Mouse (Mus musculus): Measurements from ENCODE around the gene Hs3st5.
"Not testable (repeated sequence)": the region's sequence is repeated elsewhere in the genome, so short reads cannot be mapped to it uniquely, and the experiment has no call there.

Gene Hs3st5

DNA sequence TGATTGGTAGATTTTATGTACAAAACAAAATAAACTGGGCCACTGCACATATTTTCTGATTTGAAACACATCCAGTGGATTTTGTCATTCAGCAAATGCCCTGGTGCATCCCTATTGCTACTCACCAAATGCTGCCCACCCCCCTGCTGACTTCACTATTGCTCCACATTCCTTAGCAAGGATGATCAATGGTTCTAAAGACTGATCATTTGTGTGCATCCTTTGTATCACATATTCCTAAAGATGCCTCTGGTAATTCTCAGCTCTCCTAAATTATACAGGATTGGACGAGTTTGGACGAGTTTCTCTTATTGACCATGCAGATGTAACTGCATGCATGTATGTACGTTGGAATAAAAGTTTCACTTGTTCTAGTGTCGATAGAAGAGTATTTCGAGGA lies 52.1 kb downstream of the Hs3st5 start:
- DNase-seq, result no peak

DNA sequence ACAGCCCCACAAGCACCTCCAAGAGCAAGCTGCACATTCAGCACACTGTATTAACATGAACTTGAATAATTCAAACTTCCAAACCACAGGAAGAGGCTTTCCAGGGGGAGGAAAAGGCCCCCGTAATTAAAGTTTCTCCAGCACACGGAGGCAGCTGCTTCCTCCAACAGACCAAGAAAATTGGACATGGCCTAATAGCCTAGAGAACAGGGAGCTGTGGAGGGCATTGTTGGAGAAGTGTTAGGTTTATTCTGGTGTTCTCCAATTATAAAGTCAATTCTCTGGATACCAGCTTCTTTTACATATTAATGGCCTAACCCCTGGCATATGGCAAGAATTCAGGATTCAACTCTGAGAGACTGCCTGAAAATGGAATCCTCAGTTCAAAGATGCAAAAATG lies 60.6 kb downstream of the Hs3st5 start:
- DNase-seq, result no peak

DNA sequence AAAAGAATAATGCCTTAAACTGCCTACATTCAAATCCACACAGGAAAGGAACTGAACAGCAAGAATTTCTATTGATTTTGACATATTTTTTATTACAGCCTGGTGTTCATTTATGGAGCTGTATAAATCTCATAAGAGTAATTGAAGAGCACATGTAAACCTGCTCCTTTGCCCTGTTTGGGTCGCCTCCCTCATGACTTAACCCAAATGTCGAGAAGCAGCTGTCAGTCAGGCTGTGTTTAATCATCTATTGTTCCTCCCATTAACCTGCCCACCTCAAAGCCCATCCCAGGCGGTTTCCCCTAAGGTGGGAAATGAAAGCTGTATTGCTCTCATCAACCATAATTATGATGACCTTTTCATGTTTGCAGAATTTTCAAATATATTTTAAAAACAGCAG lies 65.9 kb downstream of the Hs3st5 start:
- no peak for DNase-seq

DNA sequence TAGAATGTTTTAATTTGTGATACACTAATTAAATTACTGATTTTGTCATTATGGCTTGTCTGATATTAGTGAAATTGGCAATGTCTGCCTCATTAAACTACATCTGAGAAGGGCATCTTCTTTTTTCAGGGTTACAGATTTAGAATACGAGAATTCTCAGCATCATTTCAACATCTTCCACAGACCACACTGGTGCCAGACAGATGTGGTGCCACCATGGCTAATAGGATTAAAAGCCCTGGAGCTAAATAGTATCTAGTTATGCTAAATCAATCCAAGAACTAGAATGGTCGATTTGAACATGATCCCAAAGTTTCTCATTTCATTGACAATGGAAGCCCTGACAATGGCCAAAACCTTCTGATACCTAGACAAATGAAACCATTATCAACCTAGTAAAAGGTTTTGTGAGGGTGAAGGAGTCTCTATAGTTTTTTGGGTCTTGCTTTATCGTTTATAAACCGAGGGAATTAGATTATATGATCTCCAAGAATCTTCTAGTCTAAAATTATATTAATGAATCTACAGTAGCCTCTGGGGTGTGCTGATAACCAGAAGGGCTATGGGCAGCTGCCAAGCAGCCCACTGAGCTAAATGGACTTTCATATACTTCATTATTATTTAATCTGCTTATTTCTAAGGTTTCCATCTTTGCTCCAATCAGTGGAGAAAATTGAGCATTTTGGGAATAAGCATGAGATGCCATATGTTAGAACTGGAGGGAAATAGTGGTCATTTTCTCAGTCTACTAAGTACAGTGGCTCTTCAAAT lies 71.9 kb downstream of the Hs3st5 start:
- no peak for DNase-seq

DNA sequence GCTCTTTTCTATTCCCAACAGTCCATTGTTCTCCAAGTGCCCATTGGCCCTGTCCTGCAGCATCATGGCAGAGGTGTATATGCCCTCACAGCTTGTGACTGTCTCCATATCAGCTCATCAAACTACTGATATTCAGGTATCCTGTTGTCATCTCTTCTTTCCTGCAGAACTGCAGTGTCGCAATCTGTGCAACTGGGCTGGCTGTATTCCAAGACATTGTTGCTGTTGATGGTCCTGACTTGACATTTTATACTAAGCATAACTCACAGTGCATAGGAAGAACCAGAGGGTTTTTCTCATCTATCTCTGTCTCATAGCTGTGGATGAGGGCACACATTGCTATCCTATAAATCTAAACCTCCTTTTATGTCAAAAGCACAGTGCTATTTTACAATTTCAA lies 103.8 kb downstream of the Hs3st5 start:
- DNase-seq, result no peak

DNA sequence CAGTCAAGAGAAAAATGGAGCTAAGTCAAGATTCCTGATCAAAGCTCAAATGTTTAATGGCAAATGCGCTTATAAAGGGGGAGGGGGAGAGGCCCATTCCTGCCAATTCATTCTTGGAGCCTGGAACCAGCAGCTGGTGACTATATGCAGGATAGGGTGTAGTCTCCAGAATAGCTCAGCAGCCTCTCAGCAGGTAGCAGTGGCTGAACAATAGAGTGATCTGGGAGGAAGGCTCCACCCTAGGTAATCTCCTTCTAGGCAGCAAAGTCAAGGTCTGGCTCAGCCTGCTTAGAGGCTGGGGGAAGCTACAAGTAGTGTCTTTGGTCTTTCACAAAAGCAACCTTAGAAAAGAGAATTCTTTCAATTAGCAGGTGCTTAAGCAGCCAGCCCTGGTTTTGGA lies 104.8 kb downstream of the Hs3st5 start:
- not testable (repeated sequence) for DNase-seq

DNA sequence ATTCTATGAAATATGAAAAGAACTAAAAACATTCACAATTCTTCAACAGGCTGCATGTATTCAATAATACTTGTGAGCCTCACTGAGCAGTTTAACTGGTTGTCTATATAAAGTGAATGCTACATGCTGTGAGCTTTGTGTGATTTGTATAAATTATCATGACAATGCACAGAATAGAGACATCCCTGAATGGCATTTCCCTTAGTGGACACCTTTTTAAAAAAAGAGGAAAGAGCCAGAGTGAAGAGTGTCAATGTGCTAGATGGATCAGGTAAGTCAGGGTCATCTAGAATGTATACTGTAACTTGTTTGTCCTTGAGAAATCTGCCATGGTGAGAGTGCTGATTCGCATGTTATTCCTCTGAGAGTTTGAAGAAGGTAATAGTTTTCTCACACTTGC lies 116.4 kb downstream of the Hs3st5 start:
- no peak for DNase-seq

DNA sequence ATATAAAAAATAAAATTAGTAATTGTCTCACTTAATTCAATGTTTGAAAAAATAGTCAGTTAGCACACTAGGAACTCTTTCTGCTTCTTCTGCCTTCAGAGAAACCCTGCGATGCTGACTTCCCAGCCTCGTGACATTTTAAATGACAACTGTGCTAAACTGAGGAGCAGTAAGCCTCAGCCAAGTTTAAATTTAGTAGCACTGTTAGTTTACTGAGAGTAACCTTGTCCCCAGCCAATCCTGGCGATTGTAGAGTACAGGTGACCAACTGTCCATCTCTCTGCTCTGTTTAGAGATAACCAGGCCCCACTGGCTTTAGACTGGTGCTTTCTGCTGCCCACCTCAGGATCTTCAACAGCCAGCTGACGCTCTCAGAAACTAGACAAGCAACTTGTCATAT lies 121.3 kb downstream of the Hs3st5 start:
- no peak for DNase-seq

DNA sequence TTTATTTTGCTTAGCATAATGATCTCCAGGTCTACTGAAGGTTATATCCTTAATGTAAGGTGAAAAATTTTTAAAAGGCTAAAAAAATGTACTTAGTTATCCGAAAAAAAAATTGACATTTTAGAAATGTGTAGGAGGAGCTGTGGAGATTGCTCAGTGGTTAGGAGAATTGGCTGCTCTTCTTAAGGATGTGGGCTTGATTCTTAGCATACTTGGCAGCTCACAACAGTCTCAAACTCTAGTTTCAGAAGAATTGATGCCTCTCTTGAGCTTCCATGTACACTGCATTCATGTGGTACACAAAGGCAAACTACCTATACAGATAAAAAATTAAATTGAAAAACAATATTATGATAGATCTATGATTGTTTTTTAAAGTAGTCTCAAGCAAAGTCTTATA lies 125.1 kb downstream of the Hs3st5 start:
- no peak for DNase-seq

DNA sequence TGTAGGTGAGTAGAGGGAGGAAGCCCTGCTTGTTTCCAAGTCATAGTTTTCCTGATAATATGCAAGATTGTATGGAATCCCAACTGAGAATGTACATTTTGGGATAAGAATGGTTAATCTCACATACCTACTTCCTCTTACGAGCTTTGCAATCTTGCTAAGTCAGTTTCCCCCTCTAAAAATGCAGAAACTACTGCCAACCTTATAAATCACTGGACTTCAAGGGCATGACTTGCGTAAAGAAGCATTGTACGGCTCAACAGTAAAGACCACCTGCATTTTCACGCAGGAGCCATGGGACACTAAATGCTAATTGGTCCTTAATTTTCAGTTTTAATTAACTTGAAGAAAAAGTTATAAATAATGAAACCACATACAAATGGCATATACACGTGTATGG lies 144.0 kb downstream of the Hs3st5 start:
- no peak for DNase-seq

DNA sequence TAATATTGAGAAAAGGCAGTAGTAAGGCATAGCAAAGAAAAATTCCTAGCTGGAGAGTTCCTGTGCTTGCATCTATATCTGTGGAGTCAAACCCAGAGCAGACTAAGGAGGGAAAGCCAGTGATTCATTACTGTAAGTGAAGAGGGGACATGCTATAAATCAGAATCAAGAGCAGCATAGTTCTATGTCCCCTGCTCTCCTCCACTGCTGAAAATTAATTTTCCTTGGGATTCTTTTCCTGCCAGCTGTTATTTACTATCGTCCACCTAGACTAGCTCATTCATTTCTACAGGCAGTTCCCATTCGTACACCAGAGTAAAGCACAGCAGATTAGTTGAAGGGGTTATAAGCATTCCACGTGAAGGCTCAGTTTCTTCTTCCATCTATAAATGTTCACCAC lies 207.4 kb downstream of the Hs3st5 start:
- no peak for DNase-seq

DNA sequence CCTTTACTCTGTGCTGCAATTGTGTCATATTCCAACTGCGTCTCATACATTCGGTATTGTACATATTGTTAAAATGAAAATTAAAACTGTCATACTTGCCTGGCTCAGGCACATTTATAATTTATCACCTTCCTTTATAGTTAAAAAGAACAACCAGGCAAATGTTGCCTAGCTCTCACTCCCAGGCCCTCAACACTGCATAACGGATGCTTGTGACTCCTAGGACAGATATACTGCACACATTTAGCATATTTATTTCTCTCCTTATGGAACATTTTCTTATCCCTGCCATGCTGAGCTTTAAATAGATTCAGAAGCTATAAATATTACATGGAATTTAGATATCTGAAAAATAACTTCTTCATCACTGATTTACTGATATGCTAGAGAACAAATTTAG lies 219.6 kb downstream of the Hs3st5 start:
- no peak for DNase-seq

DNA sequence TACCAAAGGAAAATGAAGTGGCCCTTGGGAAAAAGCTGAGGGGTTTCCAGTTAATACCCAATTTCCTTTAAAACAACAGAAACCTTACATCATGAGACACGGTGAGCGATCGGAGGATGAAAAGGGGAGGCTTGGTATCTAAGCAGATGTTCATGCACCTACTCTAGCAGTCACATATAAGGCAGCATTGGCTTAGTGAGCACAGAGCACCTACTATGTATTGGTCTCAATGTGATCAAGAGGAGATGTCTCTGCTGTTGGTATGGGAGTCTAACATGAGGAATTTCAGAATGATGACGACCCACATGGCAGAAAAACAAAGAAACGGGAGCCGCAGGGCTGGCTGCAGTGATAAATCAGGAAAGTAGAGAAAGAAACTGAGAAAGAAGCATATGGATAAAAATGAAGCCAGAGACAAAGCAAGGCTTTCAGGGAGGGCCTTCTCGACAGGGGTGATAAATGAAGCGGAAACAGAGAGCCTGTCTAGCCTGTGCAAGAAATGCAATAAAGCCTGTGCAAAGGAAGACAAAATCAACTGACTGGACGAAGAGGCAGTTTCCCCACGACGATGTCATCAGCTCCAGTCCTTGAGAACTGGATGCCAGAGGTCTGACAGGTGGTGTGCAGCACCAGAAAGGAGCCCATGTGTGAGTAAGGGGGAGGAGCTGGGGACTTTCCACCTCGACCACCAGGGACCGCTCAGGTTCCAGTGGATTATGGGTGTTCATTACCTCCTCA lies 222.9 kb downstream of the Hs3st5 start:
- DNase-seq, result no peak

DNA sequence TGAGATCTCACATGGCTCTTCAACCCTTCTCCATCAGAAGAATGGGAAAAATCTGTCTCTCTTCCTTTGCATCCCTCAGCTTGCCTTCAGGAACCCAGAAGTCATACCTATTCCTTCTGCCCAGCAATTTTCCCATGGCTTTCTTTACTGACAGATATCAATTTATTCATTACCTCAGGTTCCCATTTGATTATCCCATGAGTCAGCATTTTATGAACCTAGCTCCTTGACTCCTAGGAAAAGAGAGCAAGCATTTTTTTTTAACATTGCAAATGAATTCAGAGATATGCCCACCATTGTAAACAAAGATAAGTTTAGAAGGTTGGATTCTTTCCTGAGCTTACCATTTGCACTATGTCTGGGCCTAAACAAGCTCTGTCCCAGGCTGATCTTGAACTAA lies 232.8 kb downstream of the Hs3st5 start:
- no peak for DNase-seq

DNA sequence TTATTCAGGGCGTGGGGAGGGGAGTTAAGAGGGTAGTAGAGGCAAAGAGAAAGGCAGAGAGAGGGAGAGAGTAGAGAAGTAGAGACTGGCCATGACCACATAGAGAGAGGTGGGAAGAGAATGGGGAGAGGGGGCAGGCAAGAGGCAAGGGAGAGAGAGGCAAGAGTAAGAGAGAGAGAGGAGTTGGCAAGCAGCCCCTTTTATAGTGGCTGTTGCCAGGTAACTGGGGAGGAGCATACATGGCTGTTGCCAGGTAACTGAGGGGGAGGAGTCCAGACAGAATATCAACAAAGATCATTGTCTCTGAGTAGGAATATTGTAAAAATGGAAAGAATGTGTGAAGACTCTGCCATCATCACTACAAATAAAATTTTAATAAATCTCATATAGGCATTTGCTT lies 243.4 kb downstream of the Hs3st5 start:
- DNase-seq, result no peak

DNA sequence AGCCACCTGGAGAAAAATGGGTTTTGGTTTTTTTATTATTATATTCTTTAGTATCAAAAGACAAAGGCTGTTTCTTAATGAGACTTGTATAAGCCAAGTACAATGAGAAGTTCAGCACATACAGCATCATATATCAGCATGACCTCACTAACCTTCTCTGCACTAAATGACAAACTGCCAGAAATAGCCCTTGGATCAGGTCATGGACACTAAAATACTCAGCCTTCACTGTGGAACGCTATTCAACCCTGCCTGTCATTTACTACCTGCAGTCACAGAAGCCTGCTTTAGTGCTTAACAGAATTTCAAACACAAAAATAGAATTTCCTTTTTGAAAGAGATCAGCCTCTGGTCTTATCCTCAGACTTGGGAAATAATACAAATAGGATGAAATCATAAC lies 247.9 kb downstream of the Hs3st5 start:
- no peak for DNase-seq

DNA sequence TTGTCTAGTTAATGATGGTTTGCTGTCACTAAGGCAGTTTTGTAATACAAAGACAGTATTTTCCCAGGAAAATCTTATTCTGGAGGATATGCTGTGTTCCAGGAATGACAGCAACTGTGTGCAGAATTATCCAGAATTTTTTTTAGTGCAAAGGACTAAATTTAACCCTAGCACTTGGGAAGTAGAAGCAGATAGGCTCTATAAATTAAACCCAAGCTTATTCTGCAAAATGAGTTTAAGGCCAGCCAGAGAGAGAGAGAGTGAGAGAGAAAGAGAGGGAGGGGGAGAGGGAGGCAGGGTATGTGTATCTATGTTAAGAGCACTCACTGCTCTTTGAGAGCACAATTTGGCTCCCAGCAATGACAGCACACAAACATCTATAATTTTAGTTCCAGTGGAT lies 267.0 kb downstream of the Hs3st5 start:
- DNase-seq, result no peak

DNA sequence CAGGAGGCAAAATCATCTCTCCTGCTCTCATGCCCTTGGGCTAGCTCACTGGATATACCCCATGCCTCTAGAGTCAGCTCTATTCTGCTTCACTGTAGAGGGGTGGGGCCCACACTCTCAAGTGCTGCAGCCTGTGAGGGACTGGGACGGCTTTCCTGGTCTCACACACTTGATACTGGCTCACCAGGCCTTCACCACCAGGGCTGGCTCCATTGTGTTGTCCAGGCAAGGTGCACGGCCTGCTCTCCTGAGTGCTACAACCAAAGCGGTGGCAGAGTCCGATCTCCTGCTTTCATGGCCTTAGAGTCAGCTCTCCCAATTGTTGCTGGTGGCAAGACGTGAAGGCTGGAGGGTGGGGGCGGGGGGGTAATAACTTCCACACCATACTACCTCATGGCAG lies 268.3 kb downstream of the Hs3st5 start:
- DNase-seq, result no peak

DNA sequence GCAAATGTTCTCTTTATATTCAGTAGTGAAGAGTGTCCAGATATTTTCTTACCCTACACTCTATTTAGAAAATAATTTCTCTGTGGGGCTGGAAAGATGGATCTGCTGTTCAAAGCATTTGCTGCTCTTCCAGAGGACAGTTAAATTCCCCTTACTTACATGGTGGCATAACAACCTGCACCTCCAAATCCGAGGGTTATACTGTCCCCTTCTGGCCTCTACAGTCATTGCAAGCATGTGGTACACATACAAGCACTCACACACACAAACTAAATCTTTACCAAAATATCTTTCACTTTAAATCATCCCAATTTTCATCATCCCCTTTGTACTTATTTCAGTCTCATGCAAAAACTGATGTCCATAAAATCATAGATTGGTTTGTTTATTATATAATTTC lies 275.0 kb downstream of the Hs3st5 start:
- DNase-seq, result no peak

DNA sequence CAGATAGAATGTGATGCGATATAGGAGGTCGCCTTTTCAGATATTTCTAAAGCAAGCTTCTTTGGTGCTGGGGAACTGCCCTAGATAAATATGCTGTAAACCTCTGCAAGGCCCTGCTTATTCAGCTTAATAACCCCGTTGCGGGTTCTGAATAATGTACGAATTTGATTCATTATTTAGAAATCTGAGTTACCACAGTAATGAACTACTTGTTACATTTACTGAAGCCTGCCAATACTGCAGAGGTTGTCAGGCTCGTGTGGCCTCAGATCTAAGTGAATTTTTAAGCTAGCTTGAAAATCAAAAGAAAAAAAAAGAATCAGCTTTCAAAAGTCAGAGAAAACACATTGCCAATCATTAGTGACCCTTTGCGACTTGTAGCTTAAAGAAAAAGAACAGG lies 280.4 kb downstream of the Hs3st5 start:
- DNase-seq, result no peak

DNA sequence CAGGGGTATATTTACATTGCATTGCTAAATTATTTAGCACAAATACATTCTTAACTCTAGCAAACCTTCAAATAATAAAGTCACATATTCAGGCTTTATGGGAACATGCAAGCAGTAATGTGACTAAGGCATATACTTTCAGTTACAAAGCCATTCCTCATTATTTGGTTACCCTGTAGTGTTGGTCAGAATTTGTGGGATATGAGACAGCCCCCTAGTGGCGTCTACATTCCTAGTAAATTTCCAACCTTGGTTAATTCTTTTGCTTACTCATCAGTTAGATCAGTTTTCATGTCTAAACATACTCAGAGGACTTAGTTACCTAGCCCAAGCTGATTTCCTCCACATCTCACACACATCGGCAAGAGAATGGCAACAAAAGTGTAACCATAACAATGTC lies 285.2 kb downstream of the Hs3st5 start:
- DNase-seq, result no peak

DNA sequence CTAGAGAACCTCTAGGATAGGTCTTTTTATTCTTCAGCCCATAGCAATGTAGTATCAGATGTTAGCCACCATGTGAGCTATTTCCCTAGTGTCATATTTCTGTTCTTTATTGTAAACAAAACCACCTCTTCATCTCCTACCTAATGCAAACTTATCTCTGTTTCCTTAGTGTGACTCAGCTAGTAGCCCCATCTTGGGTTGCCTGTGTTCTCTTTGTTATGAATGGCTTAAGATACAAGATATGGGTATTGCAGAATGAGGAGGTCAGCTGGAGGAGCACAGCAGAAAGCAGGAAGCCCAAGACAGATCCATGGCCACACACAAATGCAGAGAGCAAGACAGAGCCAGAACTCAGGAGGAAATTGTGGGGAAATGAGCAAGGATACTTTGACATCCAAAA lies 288.7 kb downstream of the Hs3st5 start:
- DNase-seq, result no peak

DNA sequence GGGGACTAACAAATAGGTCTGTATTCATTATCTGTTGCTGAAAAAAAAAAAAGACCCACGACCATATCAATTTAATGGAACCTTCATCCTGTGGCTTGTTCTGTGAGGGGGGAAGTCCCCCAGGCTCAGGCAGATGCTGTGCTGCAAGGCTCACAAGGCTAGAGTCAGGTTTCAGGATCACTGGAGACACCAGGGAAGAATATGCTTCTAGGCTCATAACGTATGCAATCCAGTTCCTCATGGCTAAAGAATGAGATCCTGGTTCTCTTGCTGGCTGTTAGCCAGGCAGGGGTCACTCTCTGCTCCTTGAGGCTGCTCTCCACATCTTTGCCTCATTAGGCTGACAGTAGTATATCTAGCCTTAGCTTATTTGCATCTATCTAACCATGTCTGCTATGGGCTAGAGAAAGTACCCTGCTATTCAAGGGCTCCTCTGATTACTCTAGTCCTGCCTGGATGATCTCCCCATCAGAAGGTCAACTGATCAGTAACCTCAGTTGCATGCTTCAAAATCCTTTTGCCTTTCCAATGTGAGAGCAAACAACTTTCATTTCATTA lies 294.4 kb downstream of the Hs3st5 start:
- no peak for DNase-seq

DNA sequence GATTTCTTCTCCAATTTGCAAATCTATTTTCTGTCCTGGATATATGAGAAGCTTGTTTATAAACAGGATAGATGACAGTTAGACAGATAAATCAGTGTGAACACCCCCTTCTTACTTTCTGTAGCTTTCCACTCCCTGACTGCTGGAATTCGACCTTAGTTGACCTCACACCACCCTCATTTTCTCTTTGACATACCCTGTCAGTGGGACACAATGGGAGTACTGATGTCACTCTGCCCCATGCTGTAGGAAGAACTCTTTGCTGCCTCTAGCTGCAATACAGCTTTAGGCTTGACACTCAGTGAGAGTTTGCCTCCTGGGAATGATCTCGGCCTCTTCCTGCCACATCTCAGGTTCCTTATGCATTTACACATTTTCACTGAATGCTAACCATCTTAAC lies 297.1 kb downstream of the Hs3st5 start:
- DNase-seq, result no peak

DNA sequence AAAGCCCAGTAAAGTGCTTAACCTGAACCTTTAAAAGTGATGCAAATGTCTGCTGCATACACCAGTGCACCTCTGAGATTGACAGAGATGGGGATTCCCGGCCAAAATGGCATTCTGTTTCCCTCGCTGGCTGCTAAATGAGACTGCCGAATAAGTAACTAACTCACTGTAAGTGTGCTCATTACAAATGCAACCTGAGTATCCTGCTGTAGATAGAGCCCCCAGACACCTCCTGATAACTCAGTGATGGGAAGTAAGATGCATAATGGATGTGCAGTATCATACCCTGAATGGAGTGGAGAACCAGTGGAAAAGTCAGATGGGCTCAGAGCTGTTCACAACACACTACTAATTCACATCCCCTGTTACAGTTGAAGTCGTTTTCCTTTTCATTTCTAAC lies 298.7 kb downstream of the Hs3st5 start:
- DNase-seq, result no peak

All from B cell, adult 2 months (primary cell).